Mouse (Mus musculus) natural killer cell, adult 2 months (primary cell): Measurements from ENCODE around the gene Frmd4a.

Source experiments
- DNase-seq, 2 experiments: peaks; one replicate each; pipeline ENCODE4 v3.0.0; 2022; ENCODE audit warnings: low spot score in 2 of 2

The Frmd4a gene

GRCm38 (mm10) chr2:4518549-4518948, 501.0 kb downstream of the Frmd4a start:
- DNase-seq = no peak

- DNase-seq = no peak
Measured at GRCm38 (mm10) chr2:4522769-4523487, 505.4 kb downstream of the Frmd4a start.

GRCm38 (mm10) chr2:4527094-4527493, 509.6 kb downstream of the Frmd4a start:
- DNase-seq = no peak

- no peak for DNase-seq
Measured at GRCm38 (mm10) chr2:4529254-4529729, 511.8 kb downstream of the Frmd4a start.

- no peak for DNase-seq
Measured at GRCm38 (mm10) chr2:4531533-4532197, 514.1 kb downstream of the Frmd4a start.

- no peak for DNase-seq
Measured at GRCm38 (mm10) chr2:4532198-4532568, 514.7 kb downstream of the Frmd4a start.

GRCm38 (mm10) chr2:4532945-4533344, 515.4 kb downstream of the Frmd4a start:
- no peak for DNase-seq

- no peak for DNase-seq
Measured at GRCm38 (mm10) chr2:4535187-4535864, 517.8 kb downstream of the Frmd4a start.

- DNase-seq = no peak
Measured at GRCm38 (mm10) chr2:4541330-4541729, 523.8 kb downstream of the Frmd4a start.

GRCm38 (mm10) chr2:4541844-4542628, 524.5 kb downstream of the Frmd4a start:
- no peak for DNase-seq

- no peak for DNase-seq
Measured at GRCm38 (mm10) chr2:4542629-4543416, 525.3 kb downstream of the Frmd4a start.

- no peak for DNase-seq
Measured at GRCm38 (mm10) chr2:4543417-4543775, 525.9 kb downstream of the Frmd4a start.

- DNase-seq = no peak
Measured at GRCm38 (mm10) chr2:4544360-4544759, 526.8 kb downstream of the Frmd4a start.

- DNase-seq = no peak
Measured at GRCm38 (mm10) chr2:4545261-4545660, 527.7 kb downstream of the Frmd4a start.

GRCm38 (mm10) chr2:4547003-4547662, 529.6 kb downstream of the Frmd4a start:
- no peak for DNase-seq

- no peak for DNase-seq
Measured at GRCm38 (mm10) chr2:4549271-4549670, 531.8 kb downstream of the Frmd4a start.

- no peak for DNase-seq
Measured at GRCm38 (mm10) chr2:4550017-4550763, 532.7 kb downstream of the Frmd4a start.

GRCm38 (mm10) chr2:4551438-4551837, 533.9 kb downstream of the Frmd4a start:
- no peak for DNase-seq

- no peak for DNase-seq
Measured at GRCm38 (mm10) chr2:4551866-4552265, 534.3 kb downstream of the Frmd4a start.

- DNase-seq = no peak
Measured at GRCm38 (mm10) chr2:4552486-4552885, 535.0 kb downstream of the Frmd4a start.
